9 mouse cellular contexts compared by ENCODE assay signal in the genomic region with DNA sequence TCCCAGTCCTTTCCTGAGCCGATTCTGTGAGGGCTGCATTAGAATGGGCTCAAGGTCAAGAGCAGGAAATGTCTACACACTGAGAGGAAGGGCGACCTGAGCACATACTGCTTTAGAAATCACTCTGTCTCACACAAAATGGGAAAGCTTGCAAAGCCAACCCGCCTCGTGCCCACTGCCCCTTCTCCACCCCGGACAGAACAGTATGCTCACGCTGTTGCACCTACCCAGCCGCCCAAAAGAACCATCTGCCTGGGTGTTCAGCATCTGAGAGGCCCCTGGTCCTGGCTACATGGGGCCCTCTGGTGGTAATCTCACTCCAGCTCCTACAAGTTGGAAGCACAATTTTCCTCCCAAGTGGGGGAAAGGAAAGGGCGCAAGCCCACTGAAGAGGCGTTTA. TPM values are rescaled to one million over a fixed set of nuclear protein-coding genes. Genes with fewer than 3 reads are reported as not detected.
DNase-seq lines count a peak whose midpoint lies in the region; ATAC-seq and TF ChIP-seq lines count a peak whose summit lies in the region.
"Had no signal": no experiment of that assay in that cellular context is flagged by ENCODE, and none has a peak within 500 bp of the region (broad histone marks: within the 10 kb centered on the region; RNA-seq: fewer than 3 reads in every experiment).

No protein-coding gene starts in this region.

- peaks cover 11% of the 10 kb centered on the region for H3K36me3 ChIP-seq in hindbrain, embryonic 12.5 days
- peaks cover 35% of the 10 kb centered on the region for H3K36me3 ChIP-seq in neural tube, embryonic 15.5 days

- no peak overlapping the region for H3K4me2 ChIP-seq in hindbrain, embryonic 12.5 days (replicated peaks)
- H3K4me2 ChIP-seq in neural tube, embryonic 15.5 days, result no peak overlapping the region

- whole genome bisulfite sequencing in hindbrain, embryonic 12.5 days, result 36% methylated on average over 9 of the region's 9 CpGs
- 34% methylated on average over 9 of the region's 9 CpGs for WGBS in neural tube, embryonic 15.5 days

- ATAC-seq in hindbrain, embryonic 12.5 days (ENCODE audit: low FRiP score), result peak; percentile 74
- peak; percentile 62 for ATAC-seq in neural tube, embryonic 15.5 days (ENCODE audit: low FRiP score)

- H3K27ac ChIP-seq in hindbrain, embryonic 12.5 days, result no peak overlapping the region
- peak overlapping the region; percentile 53; the same call in 1 of the 2 replicates for H3K27ac ChIP-seq in left cerebral cortex, adult 2 months
- H3K27ac ChIP-seq in neural tube, embryonic 15.5 days (replicated peaks), result no peak overlapping the region

- no peak overlapping the region for H3K4me3 ChIP-seq in hindbrain, embryonic 12.5 days
- no peak overlapping the region for H3K4me3 ChIP-seq in left cerebral cortex, adult 2 months
- H3K4me3 ChIP-seq in neural tube, embryonic 15.5 days (replicated peaks), result no peak overlapping the region

- intact Hi-C loops in left cerebral cortex, adult 2 months (cut with DNase I), result loop anchor here (2.0 to 10.0 kb wide), 2 partner anchors 345 to 863 kb away; no protein-coding TSS in a partner anchor

- peak; percentile 75 for TF ChIP-seq CTCF in left cerebral cortex, adult 2 months (IDR thresholded peaks at IDR 0.05)

- no peaks in the 10 kb centered on the region for H3K9me3 ChIP-seq in hindbrain, embryonic 12.5 days (replicated peaks)
- no peaks in the 10 kb centered on the region for H3K9me3 ChIP-seq in neural tube, embryonic 15.5 days (replicated peaks)

- H3K27me3 ChIP-seq in hindbrain, embryonic 12.5 days, result no peaks in the 10 kb centered on the region
- no peaks in the 10 kb centered on the region for H3K27me3 ChIP-seq in neural tube, embryonic 15.5 days (replicated peaks)

- DNase-seq in ovary, postnatal 36 days (ENCODE audit: low spot score), result peak; percentile 31
- DNase-seq in ovary, adult 18-20 months (ENCODE audit: low spot score), result no peak
- peak; percentile 58 for DNase-seq in embryo, embryonic 10 days (ENCODE audit: low spot score)
- DNase-seq in left cerebral cortex, adult 2 months (ENCODE audit: extremely low spot score in 1 of 2, low spot score in 2 of 2), result peak; percentile 70 to 72
- DNase-seq in liver, result no peak
- no peak for DNase-seq in urinary bladder, postnatal 4 days (ENCODE audit: low spot score in 2 of 2)

- H3K4me1 ChIP-seq in hindbrain, embryonic 12.5 days, result no peaks in the 10 kb centered on the region
- peaks cover 8% of the 10 kb centered on the region; the same call in 1 of the 2 replicates for H3K4me1 ChIP-seq in neural tube, embryonic 15.5 days

- H3K9ac ChIP-seq in hindbrain, embryonic 12.5 days, result no peak overlapping the region
- no peak overlapping the region for H3K9ac ChIP-seq in neural tube, embryonic 15.5 days (replicated peaks)

RNA-seq across cellular contexts. Expression of gene B3gat1, which starts 26.6 kb away (rescaled TPM):
- 16.0 and 17.0 TPM in 2 replicates for polyA plus RNA-seq in hindbrain, embryonic 12.5 days (2016; fragmentation: Nextera tagmentation; extraction: Ambion mirVana)
- 100 to 1,000 TPM; 212 to 225 TPM for total RNA-seq in left cerebral cortex, adult 2 months (2021)
- polyA plus RNA-seq in neural tube, embryonic 15.5 days (2015; fragmentation: Nextera tagmentation; extraction: Ambion mirVana), result 34.9 and 43.8 TPM in 2 replicates
- total RNA-seq: hematopoietic stem cell, adult 5-6 weeks had no signal

RNA-seq across cellular contexts. Expression of gene Glb1l2, which starts 46.2 kb away (rescaled TPM):
- 2.8 and 3.3 TPM in 2 replicates for polyA plus RNA-seq in hindbrain, embryonic 12.5 days (2016; fragmentation: Nextera tagmentation; extraction: Ambion mirVana)
- total RNA-seq in left cerebral cortex, adult 2 months (2021), result under 1 TPM in 1 of 2 experiments, not detected in 1; 0.23 TPM
- polyA plus RNA-seq in neural tube, embryonic 15.5 days (2015; fragmentation: Nextera tagmentation; extraction: Ambion mirVana), result 1.6 and 2.6 TPM in 2 replicates
- total RNA-seq: hematopoietic stem cell, adult 5-6 weeks had no signal

Comparison
In these comparisons a context has a peak if more than half of its experiments do, and no peak if none do; other contexts are left out.
1. DNase-seq: peak in ovary, postnatal 36 days (single experiment), embryo, embryonic 10 days (single experiment) and left cerebral cortex, adult 2 months (2 of 2); none in ovary, adult 18-20 months (single experiment), liver (single experiment) and urinary bladder, postnatal 4 days (0 of 2).